Mouse (Mus musculus): Measurements from ENCODE around the gene Elfn1. TPM values are rescaled to one million over a fixed set of nuclear protein-coding genes. Genes with fewer than 3 reads are reported as not detected.

Elfn1 gene
- total RNA-seq (2022), result under 1 TPM in 3 of 4 experiments, not detected in 1; 0.13 to 0.43 (median 0.41) TPM

DNA sequence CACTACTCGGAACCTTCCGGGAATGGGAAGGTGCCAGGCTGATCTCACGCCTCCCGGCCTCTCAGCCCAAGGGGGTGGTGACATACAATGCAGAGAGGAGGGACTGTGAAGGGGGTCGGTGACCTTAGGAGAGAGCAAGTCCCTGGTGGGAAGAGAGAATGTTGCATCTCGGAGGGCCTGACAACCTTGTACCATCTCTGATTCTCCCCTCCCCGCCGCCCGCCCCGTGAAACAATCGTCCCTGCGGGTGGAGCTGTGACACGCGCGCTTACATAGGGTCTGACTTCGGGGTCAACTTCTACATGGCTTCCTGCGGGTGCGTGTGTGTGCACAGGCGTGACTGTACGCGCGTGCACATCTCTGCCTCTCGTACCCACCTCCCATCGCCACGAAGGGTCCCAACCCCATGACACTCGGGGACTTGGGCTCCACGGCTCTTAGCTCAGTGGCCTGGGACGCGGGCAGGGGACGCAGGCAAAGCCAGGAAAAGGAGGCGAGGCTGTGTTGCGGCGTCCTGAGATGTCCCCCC is at the start of gene Elfn1:
Elfn1 (plus strand) TSS at position 230 of the 529 bp plus-strand sequence.
- no peak for DNase-seq (ENCODE audit: low spot score)

DNA sequence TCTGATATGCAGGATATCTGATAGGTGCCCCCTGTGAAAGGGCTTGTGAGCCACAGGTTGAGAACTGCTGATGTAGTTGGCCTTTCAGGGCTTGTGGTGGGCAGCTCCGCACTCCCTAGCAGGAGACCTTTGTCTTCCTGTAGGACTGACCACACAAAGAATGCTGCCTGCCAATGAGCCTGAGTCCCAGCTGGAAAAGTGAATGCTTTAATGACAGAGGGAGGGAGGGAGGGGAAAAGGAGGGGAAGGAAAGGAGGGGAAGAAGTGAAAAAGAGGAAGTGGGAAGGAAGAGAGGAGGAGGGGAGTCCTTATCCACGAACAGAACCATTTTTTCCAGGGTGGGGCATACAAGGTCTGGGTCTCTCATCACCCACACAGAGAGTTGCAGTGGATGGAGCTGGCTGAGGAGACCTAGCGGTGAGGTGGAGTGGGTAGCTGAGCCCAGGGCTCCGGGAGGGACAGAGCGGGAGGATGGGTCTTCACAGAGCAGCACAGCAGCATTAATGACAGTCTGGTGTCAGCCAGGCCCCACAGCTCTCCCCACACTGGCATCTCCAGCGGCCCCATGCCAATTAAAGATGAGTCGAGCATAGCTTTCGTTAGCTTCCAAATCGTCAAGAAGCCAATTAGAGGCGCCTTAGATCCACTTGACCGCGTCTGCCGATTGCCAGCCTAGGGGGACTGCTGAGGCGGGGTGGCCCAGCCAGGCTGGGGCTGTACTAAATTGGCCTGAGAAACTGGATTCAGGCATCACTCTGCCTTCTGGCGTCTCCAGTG is 47.2 kb upstream of the Elfn1 start:
- no peak for DNase-seq (ENCODE audit: low spot score)

DNA sequence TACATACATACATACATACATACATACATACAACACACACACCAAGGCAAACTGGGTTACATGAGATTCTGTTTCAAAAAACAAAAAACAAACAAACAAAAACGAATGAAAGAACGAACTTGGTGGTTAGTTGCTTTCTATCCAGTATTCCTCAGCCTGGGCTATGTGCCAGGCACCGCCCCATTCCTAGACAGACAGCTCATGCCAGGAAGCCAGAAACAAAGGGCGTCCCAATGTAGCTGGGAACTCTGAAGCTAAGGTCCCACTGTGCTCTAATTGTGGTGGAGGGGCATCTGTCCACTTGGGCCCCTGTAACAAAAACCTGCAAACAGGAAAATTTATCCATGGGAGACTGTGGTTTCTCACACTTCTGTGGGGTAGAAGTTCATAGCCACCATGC is 45.0 kb upstream of the Elfn1 start:
- DNase-seq (ENCODE audit: low spot score), result peak; percentile 42

DNA sequence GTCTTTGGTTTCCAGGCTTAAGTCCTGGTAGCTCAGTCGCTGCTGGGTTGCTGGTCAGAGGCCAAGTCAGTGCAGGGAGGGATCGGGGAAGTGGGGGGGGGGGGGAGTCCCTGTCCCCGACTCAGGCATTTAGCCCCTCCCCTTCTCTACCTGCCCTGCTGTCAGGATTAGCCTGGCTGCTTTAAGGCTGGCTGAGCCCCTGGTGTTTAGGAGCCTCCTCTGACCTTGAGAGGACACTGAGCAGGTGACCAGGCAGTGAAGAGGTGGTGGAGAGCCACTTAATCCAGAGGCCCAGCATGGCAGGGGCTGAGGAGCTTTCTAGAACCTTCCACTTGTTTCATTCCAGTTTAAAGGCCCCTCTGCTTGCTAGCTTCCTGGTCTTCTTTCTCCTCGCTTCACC is 36.9 kb upstream of the Elfn1 start:
- DNase-seq (ENCODE audit: low spot score), result no peak

DNA sequence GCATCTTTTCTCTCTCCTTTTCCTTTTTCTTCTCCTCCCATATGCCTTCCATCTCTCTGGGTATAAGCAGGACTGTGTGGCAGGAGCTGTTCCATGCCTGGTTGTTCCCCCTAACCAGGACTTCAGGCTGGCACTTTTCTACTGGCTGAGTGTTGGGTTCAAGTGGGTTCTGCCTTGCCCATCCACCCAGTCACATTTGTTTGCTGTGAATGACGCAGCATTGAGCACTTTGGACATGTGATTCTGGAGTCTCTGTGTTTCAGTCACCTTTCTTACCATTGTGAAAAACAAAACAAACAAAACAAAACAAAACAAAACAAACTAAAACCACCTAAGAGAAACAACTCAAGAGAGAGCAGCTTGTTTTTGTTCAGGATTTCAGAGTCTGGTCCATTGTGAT is 36.2 kb upstream of the Elfn1 start:
- DNase-seq (ENCODE audit: low spot score), result no peak

DNA sequence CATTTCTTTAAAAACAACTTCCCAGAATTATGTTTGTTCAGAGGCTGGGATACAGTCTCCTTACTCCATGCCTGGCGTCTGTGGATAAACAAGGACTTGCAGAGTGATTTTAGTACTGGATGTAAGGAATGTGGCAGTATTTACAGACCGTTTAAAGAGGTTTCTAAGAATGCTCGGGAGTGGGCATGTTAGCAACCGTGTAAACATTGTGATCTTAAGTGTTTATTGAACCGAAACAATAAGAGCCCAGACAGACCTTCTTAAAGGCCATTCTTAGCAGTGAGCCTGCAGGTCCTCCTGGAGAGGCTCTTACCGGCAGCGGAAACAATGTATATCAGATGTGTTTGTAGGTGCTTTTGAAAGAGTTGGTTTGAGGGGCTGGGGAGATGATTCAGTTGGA is 30.2 kb upstream of the Elfn1 start:
- no peak for DNase-seq (ENCODE audit: low spot score)

DNA sequence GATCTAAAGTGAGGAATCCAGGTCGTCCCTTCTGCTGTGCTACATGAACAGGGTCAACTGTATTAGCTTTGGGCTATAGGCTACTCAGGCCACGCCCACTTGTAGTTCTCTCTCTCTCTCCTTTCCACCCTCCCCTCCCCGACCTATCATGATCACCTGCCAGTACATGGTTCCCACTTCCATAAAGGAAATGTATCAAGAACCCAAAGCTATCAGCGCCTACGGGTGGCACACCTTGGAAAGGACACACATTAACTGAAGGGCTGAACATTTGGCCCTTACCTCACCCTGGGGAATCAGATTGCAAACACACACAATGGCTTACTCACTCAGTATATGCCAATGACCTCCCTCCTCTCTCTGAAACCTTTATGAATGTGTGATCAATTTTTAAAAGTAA is 28.0 kb upstream of the Elfn1 start:
- no peak for DNase-seq (ENCODE audit: low spot score)

DNA sequence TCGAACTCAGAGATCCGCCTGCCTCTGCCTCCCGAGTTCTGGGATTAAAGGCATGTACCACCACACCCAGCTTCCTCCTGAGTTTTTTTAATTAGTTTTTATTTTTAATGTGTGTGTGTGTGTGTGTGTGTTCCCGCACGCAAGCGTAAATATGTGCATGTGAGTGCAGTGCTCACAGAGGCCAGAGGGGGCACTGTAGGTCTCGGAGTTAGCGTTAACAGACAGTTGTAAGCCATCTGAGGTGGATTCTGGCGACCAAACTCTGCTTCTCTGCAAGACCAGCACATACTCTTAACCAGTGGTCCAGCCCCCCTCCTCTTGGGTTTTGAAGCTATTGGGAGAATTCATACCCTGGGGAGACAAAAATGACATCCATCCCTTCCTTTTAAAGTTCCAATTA is 26.6 kb upstream of the Elfn1 start:
- DNase-seq (ENCODE audit: low spot score), result no peak

DNA sequence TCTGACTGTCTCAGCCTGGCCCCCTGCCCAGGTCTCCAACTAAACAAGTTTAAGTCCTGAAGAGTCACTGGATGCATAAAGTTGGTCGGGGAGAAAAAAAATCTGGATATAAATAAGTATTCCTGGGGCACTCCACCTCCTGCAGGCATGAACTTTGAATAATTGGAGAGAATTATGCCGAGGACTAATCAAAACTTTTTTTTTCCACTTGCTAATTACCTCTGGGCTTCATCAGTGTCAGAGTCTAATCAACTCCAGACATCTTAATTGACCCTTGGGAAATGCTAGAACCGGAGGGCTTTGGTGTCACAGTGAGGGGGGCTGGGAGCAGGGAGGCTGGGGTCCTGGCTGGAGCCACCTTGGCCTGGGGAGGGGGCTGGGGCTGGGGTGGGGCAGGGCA is 19.1 kb upstream of the Elfn1 start:
- DNase-seq (ENCODE audit: low spot score), result no peak

DNA sequence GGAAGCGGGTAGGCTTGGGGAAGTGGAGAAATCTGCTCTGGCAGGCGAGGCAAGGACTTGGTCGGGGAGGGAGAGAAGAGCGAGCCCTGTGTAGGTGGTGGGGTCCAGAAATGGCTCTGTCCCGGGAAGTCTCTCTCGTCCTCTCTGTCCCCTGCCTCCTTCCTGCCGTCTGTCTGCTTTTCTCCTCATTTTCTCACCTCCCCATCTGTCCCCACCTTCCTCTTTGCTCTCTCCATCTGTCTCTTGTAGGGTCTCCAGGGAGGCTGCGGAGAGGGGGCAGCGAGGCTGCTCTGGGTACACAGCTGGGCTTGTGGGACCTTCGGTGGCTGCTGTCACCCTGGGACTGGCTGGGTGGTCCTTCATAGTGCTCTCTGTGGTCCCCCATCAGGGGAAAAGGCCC is 18.4 kb upstream of the Elfn1 start:
- DNase-seq (ENCODE audit: low spot score), result no peak

DNA sequence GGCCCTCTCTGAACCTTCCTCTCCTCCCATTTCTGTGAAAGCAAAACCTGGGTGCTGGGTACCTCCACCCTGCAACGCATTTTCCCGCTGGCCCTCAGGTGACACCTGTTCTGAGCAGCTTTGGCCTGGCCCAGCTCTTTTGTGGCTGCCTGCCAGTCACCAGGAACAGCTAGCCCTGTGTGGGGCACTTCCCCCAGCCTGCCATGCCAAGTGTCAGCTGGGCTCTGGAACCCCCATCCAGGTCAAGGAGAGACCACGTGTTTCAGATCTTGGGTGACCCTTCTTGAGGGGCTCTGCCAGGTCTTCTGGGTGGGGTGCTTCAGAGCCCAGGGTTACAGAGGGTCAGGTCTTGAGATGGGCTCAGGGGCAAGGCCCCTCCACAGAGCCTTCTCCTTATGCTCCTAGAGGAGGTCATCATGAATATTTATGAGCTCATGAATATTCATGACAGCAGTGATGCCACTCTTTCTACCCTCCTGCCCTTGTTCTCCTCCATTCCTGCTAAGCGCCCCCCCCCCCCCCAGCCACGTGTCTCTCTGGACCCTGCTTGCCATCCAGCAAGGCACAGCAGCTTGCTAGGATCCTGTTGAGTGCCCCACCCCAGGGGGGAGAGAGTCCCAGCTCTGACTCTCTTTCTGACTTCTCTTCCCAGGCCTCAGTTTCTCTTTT is 15.3 kb upstream of the Elfn1 start:
- no peak for DNase-seq (ENCODE audit: low spot score)

DNA sequence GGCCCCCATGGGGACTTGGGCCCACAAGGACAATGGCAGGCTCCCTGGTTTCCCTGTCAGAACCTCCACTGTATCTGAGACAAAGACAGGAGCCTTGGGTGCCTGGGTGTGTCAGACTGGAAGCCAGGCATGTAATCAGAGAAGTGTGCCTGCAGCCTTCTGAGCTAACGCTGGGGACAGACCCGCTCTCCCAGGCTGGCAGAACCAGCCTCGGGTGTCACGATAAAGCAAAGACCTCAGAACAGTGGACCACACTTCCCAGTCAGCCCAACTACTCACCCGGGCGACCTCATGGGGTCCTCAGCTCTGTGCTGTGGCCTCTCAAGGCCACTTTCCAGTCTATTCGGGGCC is 14.8 kb upstream of the Elfn1 start:
- DNase-seq (ENCODE audit: low spot score), result no peak

DNA sequence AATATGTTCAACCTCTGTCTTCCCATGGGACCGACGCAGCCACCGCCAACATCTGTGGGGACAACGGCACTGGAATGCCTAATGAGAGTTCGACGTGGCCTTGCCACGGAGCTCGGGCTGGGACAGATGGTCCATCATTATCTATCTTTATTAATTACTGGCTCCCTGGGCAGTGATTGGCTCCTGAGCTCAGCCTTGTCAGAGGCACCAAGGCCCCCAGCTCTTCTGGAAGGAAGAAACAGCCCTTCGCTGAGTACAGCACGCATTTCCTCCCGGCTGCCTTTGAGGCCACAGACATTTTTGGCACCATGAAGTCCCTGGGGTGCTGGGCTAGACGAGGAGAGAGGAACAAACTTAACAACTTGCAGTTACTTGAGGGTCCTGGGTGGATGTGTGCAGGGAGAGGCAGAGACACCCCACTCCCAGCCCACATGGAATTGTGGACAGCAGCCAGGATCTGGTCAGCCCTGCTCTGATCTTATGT is 13.7 kb upstream of the Elfn1 start:
- DNase-seq (ENCODE audit: low spot score), result peak; percentile 41

DNA sequence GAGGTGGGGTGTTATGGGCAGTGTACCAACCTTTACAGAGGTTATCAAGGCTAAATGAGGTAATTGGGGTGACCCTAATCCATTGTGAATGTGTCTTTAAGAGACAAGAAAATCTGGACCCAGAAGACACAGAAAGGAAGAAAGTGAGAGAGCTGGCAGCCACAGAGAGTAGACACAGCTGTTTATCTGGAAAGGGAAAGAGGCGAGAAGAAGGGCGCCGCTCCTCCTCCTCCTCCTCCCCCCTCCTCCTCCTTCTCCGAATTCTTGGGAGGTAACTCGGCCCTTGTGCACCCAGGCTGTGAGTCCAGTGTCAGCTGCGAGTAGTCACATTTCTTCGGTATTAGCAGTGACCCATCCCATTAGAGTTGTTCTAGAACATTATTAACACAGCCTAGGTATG is 8.7 kb upstream of the Elfn1 start:
- DNase-seq (ENCODE audit: low spot score), result no peak

DNA sequence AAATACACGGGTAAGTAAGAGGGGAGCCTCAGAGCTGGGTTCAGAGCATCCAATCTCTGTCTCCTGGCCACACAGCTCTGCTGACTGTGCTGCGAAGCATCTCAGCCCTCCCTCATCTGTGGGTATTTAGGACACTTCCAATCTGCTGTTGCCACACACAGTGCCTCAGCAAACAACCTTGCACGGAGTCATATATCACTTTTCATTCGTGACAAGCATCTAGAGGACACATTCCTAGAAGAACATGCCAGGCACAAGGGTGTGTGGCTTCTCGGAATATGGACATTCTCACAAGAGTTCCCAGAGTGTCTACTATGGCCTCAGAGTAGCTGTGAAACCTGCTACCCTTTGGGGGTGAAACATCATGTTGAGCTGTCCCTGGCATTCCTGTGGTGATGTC is 2.6 kb upstream of the Elfn1 start:
- no peak for DNase-seq (ENCODE audit: low spot score)

DNA sequence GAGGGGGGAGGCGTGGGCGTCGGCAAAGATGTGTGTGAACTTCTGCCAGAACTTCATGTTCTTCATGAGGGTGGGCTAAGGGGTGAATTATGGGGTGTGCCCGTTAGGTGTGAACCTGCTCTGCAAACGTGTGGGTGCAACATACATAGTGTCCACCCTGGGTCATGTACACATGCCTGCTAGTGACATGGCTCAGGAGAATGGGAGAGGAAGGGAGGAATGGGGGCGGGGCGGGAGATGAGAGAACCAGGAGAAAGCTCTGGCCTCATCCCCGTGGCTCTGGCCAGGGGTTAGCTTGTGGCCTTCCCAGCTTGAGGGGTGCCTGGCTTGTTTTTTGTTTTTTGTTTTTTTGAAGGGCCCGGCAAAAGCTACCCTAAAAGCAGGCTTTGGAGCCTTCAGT is 1.2 kb upstream of the Elfn1 start:
- no peak for DNase-seq (ENCODE audit: low spot score)

DNA sequence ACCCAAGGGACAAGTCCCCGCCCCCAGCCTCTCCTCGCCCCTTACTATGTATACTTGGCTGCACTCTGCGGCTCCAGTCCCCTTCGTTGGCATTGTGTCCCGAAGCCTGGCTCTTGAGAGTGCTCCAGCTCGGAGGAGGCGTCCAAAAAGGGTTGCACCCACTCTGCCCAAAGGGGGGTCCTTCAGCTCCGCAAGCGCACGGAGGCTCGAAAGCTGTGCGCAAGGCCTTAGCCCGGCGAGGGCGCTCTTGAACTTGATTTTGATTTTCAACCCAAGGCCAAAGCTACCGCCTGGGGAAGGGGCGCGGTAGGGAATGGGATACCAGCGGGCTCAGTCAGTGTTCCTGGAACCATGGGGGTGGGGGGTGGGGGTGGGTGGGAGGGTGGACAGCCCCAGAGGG is 502 bp upstream of the Elfn1 start:
- DNase-seq (ENCODE audit: low spot score), result no peak

DNA sequence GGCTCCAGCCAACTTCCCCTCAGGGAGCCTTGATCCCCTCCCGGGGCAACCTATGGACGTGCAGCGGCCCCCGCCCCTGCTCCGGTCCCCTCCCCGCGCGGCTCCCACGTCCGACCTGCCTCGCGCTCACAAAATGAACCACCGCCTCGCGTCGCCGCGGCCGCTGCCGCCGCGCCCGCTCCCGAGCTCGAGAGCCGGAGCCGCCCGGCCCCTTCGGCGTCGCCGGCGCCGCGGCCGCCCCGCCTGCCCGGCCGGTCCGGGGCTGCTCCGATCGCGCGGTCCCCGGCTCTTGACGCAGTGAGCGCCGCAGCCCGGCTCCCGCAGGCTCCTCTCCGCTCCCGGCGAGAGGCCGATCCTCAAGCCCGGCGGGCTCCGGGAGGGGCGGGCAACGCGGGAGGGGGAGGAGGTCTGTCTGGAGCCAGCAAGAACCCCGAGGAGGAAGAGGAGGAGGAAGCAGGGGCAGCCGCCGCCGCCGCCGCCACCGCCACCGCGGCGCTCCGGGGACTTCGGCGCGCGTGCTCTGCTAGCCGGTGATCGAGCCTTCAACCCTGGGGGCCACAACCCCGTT is 584 bp downstream of the Elfn1 start:
- DNase-seq (ENCODE audit: low spot score), result no peak

DNA sequence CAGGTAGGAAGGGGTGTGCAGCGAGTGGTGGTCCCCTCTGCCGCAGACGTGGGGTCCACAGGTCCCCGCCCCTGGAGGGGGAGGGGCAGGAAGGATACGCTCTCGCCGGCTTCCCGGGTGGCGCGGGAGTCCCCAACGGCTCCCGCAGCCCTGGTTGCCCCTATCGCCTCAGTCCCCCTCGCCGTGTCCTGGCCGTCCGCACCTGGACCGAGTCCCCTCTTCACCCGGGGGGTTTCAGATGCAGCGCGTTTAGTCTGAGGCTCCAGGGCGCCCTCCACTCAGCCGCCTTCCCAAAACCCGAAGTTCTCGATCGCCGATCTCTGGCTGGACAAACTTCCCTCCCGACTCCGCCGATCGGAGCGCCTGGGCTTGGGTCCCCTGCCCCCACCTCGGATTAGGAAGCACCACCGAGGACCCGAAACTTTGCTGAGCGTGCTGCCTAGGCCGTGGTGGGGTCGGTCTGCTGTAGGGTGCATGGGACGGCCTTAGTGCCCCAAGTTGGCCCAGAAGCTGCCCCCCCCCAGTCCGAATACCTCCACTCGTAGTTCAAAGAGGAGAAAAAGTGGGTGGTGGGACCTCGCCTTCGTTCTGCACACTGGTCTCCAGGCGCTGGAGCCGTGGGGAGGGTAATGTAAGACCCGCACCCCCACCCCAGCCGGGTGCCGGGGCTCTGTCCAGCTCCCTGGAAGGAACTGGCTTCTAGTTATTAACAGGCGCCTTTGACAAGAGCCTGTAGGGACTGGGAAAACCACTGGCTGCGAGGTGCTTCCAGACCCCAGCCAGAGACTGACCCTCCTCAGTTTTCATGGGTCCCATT is 1.3 kb downstream of the Elfn1 start:
- DNase-seq (ENCODE audit: low spot score), result no peak

DNA sequence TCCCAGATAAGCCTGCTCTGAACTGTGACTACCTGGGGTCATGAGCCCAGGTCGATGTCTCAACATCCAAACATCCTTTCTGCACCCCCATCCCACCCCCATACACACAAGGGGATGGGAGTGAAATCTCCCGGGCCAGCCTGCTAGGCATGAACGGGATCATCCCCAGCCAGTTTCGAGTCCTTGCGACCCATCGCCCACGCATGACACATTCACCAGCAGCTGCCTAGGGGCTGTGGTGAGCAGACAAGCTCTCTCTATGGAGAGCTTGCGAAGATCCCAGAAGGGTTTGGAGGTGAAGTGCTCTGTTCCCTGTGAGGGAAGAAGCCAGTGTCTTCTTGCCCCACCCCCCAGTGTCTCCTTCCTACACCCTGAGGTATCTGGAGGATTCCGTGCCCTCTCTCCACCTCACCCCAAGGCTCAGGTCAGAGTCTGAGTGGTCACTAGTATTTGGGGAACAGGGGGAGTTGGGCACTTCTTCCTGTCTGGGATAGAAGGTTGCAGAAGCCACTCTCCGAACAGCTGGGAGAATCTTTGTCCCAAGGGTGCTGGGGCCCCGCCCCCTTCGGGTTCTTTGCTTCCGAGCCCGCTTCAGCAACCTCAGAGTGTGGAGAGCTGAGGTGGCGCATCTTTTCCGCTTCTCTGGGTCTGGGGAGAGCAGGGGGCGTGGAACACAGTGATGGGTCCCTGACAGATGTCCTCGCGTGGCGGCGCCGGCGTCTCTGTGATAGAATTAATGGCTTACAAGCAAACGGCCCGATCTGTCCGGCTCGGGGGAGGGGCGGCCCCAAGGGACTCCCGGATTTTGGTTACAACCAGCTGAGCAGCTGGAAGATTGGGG is 2.2 kb downstream of the Elfn1 start:
- no peak for DNase-seq (ENCODE audit: low spot score)

DNA sequence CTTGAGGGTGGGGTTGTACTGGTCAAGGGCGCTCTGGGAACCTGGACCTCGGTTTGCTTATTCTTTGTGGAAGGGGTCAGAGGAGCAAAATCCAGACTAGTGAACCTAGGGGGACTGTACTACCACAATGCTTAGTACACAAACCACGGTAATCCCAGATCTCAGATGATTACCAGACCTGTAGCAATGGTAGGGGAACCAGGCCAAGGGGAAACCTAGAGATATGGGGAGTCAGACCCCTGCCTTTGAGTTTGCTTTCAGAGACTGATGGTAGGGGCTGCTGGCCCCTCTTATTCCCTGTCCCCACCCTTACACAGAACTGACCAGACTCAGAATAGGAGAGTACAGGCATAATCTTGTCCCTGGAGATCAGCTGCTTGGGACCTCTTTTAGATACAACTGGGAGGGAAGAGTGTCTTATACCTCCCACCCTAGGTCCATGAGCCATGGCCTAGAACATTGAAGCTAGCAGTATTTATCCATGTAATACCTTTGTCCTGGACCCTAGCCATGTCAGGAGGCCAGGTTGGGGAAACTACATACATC is 3.1 kb downstream of the Elfn1 start:
- no peak for DNase-seq (ENCODE audit: low spot score)
